Mouse (Mus musculus): ENCODE measurements at regions not wholly inside any gene's neighbourhood (a gene's known extent, or its start where the extent isn't known, plus 50 kb on each side); places are given as distances from the start of the nearest gene placed in this dataset.

- no peak for TF ChIP-seq E2F4 (IDR thresholded peaks at IDR 0.05; ENCODE audit: borderline replicate concordance, low read depth, low read length)
- no peak for DNase-seq (ENCODE audit: low read depth, low spot score)
- H3K27me3 ChIP-seq (ENCODE audit: control insufficient read depth in 1 of 2, insufficient read depth in 2 of 2, low read length in 2 of 2): no peaks in the 10 kb centered on the region
- H3K79me2 ChIP-seq (ENCODE audit: control insufficient read depth, insufficient read depth, low read length, poor library complexity): no peaks in the 10 kb centered on the region
- no peak overlapping the region for H3K27ac ChIP-seq (ENCODE audit: control insufficient read depth, low read depth, low read length)
- H3K36me3 ChIP-seq (ENCODE audit: control insufficient read depth in 1 of 2, insufficient read depth in 2 of 2, low read length in 2 of 2): no peaks in the 10 kb centered on the region
- H3K9me3 ChIP-seq (replicated peaks; ENCODE audit: insufficient read depth, low read length): no peaks in the 10 kb centered on the region
- no peaks in the 10 kb centered on the region for H3K4me1 ChIP-seq (ENCODE audit: control insufficient read depth in 1 of 2, insufficient read depth in 2 of 2, low read length in 2 of 2)
- no peak overlapping the region for H3K4me3 ChIP-seq (ENCODE audit: control insufficient read depth in 1 of 2, insufficient read depth in 1 of 2, low read depth in 2 of 2, low read length in 2 of 2)
- no peak overlapping the region for H3K9ac ChIP-seq (ENCODE audit: control insufficient read depth, low read depth, low read length, poor library complexity, severe bottlenecking)
These were observed 526.6 kb downstream of the Ppargc1a start for GRCm38 (mm10) chr5:51040926-51041325.

DNA sequence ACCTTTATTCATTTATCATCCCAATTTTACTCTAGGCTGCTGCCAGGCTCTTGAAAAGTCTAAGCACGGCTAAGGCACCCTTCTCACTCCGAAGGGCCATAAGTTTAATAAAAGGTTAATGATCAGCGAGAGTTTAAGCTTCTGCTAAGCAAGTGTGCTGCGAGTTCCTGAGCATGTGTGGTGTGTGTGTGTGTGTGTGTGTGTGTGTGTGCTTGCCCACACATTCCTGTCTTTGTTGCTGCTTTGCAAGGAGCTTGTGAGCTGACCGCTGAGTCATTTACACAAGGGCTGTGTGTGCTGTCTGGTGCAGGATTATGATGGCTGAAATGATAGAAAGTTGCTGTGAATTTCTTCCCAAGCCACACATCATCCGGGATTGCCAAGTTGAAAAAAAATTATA lies 527.1 kb downstream of the Ppargc1a start:
- no peak overlapping the region for H3K4me3 ChIP-seq (ENCODE audit: control insufficient read depth in 1 of 2, insufficient read depth in 1 of 2, low read depth in 2 of 2, low read length in 2 of 2)
- no peak for DNase-seq (ENCODE audit: low read depth, low spot score)
- no peaks in the 10 kb centered on the region for H3K79me2 ChIP-seq (ENCODE audit: control insufficient read depth, insufficient read depth, low read length, poor library complexity)
- no peak overlapping the region for H3K9ac ChIP-seq (ENCODE audit: control insufficient read depth, low read depth, low read length, poor library complexity, severe bottlenecking)
- H3K4me1 ChIP-seq (ENCODE audit: control insufficient read depth in 1 of 2, insufficient read depth in 2 of 2, low read length in 2 of 2): no peaks in the 10 kb centered on the region
- no peaks in the 10 kb centered on the region for H3K27me3 ChIP-seq (ENCODE audit: control insufficient read depth in 1 of 2, insufficient read depth in 2 of 2, low read length in 2 of 2)
- no peaks in the 10 kb centered on the region for H3K9me3 ChIP-seq (replicated peaks; ENCODE audit: insufficient read depth, low read length)
- no peak overlapping the region for H3K27ac ChIP-seq (ENCODE audit: control insufficient read depth, low read depth, low read length)
- TF ChIP-seq EP300 (IDR thresholded peaks at IDR 0.05; ENCODE audit: low read depth in 1 of 2, low read length in 2 of 2): no peak
- no peak for TF ChIP-seq RCOR1 (IDR thresholded peaks at IDR 0.05; ENCODE audit: low read depth, low read length)
- TF ChIP-seq RAD21 (IDR thresholded peaks at IDR 0.05; ENCODE audit: low read depth, low read length): no peak
- TF ChIP-seq SMC3 (IDR thresholded peaks at IDR 0.05; ENCODE audit: low read depth, low read length): no peak
- no peak for TF ChIP-seq TCF12 (IDR thresholded peaks at IDR 0.05; ENCODE audit: low read depth, low read length)
- TF ChIP-seq USF1 (IDR thresholded peaks at IDR 0.05; ENCODE audit: low read depth, low read length): no peak
- TF ChIP-seq TAL1 (IDR thresholded peaks at IDR 0.05; ENCODE audit: low read length): no peak
- TF ChIP-seq ETS1 (IDR thresholded peaks at IDR 0.05; ENCODE audit: low read depth, low read length): no peak
- no peak for TF ChIP-seq MAFK (IDR thresholded peaks at IDR 0.05; ENCODE audit: borderline replicate concordance, low read depth, low read length)
- no peak for TF ChIP-seq POLR2A (IDR thresholded peaks at IDR 0.05; ENCODE audit: control insufficient read depth in 1 of 2, insufficient read depth in 1 of 2, low read depth in 1 of 2, low read length in 2 of 2, poor library complexity in 1 of 2)
- no peak for TF ChIP-seq MAZ (IDR thresholded peaks at IDR 0.05; ENCODE audit: low read depth, low read length)
- TF ChIP-seq BHLHE40 (IDR thresholded peaks at IDR 0.05; ENCODE audit: borderline replicate concordance, low read depth, low read length): no peak
- no peak for TF ChIP-seq KAT2A (conservative IDR thresholded peaks at IDR 0.05; ENCODE audit: low read depth, low read length)
- no peak for TF ChIP-seq UBTF (IDR thresholded peaks at IDR 0.05; ENCODE audit: borderline replicate concordance, insufficient read depth, low read depth, low read length)
- TF ChIP-seq HCFC1 (IDR thresholded peaks at IDR 0.05; ENCODE audit: low read depth, low read length): no peak
- no peak for TF ChIP-seq NELFE (IDR thresholded peaks at IDR 0.05; ENCODE audit: low read depth, low read length)
- TF ChIP-seq MYC (IDR thresholded peaks at IDR 0.05; ENCODE audit: low read depth, low read length): no peak
- TF ChIP-seq ZNF384 (IDR thresholded peaks at IDR 0.05; ENCODE audit: low read depth, low read length): no peak
- H3K36me3 ChIP-seq (ENCODE audit: control insufficient read depth in 1 of 2, insufficient read depth in 2 of 2, low read length in 2 of 2): no peaks in the 10 kb centered on the region
